Mouse (Mus musculus) monocyte, adult 2 months (primary cell): Measurements from ENCODE around the gene Rpp25l.

Experiments
- DNase-seq, 2 experiments: peaks; one replicate each; pipeline ENCODE4 v3.0.0; 2022; ENCODE audit warnings: low spot score in 2 of 2, low read depth in 1 of 2

Rpp25l gene

GRCm38 (mm10) chr4:41671500-41671899, 41.8 kb downstream of the Rpp25l start:
- DNase-seq = no peak

GRCm38 (mm10) chr4:41670836-41671235, 42.5 kb downstream of the Rpp25l start:
- DNase-seq = no peak

DNA sequence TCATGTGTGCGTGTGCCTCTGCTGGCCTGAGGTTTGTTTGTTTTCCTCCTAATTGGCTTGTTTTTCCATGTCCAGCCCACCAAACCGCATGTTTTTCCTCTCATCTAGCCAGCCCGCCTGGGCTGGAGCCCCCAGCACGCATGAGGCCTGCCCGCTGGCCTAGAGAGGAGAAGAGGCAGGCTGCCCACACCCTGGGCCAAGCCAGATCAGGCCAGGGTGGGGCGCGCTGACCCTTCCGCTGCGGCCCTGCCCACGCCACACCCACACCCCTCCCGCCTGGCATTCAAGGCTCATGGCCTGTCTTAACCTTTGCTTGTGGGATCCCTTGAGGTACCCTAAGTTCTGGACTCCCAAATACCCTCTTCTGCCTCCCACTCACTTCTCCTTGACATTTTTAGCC, 46.7 kb downstream of the Rpp25l start:
- no peak for DNase-seq

DNA sequence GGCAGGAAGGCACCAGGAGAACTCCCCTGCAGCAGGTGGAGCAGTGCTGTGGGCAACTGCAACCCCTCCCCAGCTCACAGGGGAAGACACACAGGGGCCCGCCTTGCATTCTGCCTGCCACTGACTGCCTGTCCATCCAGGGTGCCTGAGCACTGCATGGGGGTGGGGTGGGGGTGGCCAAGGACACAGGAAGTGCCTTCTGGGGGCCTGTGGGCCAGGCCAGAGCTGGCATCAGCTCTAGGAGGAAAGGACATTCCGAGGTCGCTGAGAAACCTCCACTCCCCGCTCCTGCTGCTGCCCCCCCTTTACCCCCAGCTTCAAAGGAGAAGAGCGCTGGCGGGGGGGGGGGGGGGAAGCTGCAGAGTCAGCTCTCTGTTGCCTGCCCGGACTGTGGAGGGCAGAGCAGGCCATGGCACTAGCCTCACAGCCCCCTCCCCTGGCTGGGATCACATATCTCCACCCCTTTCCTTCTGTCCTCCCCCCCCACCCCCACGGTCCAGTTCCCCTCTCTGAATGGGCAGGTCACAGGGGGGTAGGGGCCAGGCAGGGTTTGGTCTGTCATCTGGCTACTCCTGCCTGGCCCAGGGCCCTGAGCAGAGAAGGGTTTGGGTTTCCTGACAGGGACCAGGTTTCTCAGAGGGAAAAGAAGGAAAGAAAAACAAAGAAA, 48.2 kb downstream of the Rpp25l start:
- DNase-seq = no peak

- DNase-seq = no peak
Measured at GRCm38 (mm10) chr4:41664533-41664932, 48.8 kb downstream of the Rpp25l start.

- DNase-seq = no peak
Measured at GRCm38 (mm10) chr4:41663614-41664013, 49.7 kb downstream of the Rpp25l start.

DNA sequence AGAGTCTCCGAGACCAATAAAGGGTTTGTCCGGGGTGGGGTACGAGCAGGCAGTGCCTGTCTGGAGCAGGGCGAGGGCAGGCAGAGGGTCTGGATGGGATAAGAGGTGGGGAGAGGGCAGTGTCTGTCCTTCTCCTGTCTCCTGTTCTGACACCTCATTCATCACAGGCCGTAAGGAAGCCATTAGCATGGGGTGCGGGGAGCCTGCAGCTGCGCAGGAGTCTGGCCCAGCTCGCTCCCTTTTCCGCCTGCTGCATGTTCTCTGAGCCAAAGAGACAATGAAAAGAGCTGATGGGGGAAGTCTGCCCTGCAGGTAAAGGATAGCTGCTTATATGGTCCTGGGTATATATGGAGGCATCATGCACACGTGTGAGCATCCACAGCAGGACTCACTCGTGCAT, 50.6 kb downstream of the Rpp25l start:
- DNase-seq = no peak
